In genomic region chr7:143119407-143119806, GRCm38 (mm10) we compare ENCODE assay signal across 10 mouse cellular contexts. TPM values are rescaled to one million over a fixed set of nuclear protein-coding genes. Genes with fewer than 3 reads are reported as not detected.
DNase-seq lines count a peak whose midpoint lies in the region; ATAC-seq and TF ChIP-seq lines count a peak whose summit lies in the region.
"Had no signal": no experiment of that assay in that cellular context is flagged by ENCODE, and none has a peak within 500 bp of the region (broad histone marks: within the 10 kb centered on the region; RNA-seq: fewer than 3 reads in every experiment).

No protein-coding gene starts in this region.

- TF ChIP-seq RAD21 in MEL (IDR thresholded peaks at IDR 0.05; ENCODE audit: low read depth, low read length): no peak

- no peak for ATAC-seq in lung, embryonic 14.5 days (ENCODE audit: insufficient read depth)

- peak overlapping the region; percentile 7; the same call in 1 of the 2 replicates for H3K9ac ChIP-seq in MEL (ENCODE audit: control insufficient read depth, low read depth, low read length, poor library complexity, severe bottlenecking)
- no peak overlapping the region for H3K9ac ChIP-seq in lung, embryonic 14.5 days

- peak overlapping the region; percentile 28 for H3K27ac ChIP-seq in MEL (ENCODE audit: control insufficient read depth, low read depth, low read length)
- H3K27ac ChIP-seq in lung, embryonic 14.5 days (ENCODE audit: low read depth): peak overlapping the region; percentile 33; the same call in 1 of the 2 replicates

- 38% methylated on average over 1 of the region's 1 CpGs for WGBS in lung, embryonic 14.5 days

- peak overlapping the region; percentile 45; the same call in 1 of the 2 replicates for H3K4me3 ChIP-seq in E14TG2a.4 (replicated peaks; ENCODE audit: low read length)
- H3K4me3 ChIP-seq in MEL (ENCODE audit: control insufficient read depth in 1 of 2, insufficient read depth in 1 of 2, low read depth in 2 of 2, low read length in 2 of 2): no peak overlapping the region
- no peak overlapping the region for H3K4me3 ChIP-seq in lung, embryonic 14.5 days (ENCODE audit: low read depth, low read length)
- H3K4me3 ChIP-seq: erythroblast, embryonic 14.5 days had no signal

- no peaks in the 10 kb centered on the region for H3K36me3 ChIP-seq in E14TG2a.4 (ENCODE audit: insufficient read depth, low read length)
- H3K36me3 ChIP-seq in MEL (ENCODE audit: control insufficient read depth in 1 of 2, insufficient read depth in 2 of 2, low read length in 2 of 2): peaks cover 0 to 17% of the 10 kb centered on the region in 2 experiments; a peak in 2 of 4 replicates
- no peaks in the 10 kb centered on the region for H3K36me3 ChIP-seq in lung, embryonic 14.5 days (ENCODE audit: insufficient read depth)

- H3K9me3 ChIP-seq in E14TG2a.4 (ENCODE audit: low read length) (no peaks in the 10 kb centered on the region), MEL (replicated peaks; ENCODE audit: insufficient read depth, low read length) (no peaks in the 10 kb centered on the region)
- H3K9me3 ChIP-seq in lung, embryonic 14.5 days (ENCODE audit: low read depth, low read length): peaks cover 6% of the 10 kb centered on the region; the same call in 1 of the 2 replicates

- no peak overlapping the region for H3K4me2 ChIP-seq in lung, embryonic 14.5 days

- TF ChIP-seq EP300 in MEL (IDR thresholded peaks at IDR 0.05; ENCODE audit: low read depth in 1 of 2, low read length in 2 of 2): peak in 1 of 2 experiments; percentile 45; a peak in 1 of 4 replicates

- no peak for TF ChIP-seq POLR2A in MEL (IDR thresholded peaks at IDR 0.05; ENCODE audit: control insufficient read depth in 1 of 2, insufficient read depth in 1 of 2, low read depth in 1 of 2, low read length in 2 of 2, poor library complexity in 1 of 2)

- H3K4me1 ChIP-seq in E14TG2a.4 (replicated peaks; ENCODE audit: low read depth, low read length): peaks cover 86% of the 10 kb centered on the region
- H3K4me1 ChIP-seq in MEL (ENCODE audit: control insufficient read depth in 1 of 2, insufficient read depth in 2 of 2, low read length in 2 of 2): peaks cover 12 to 34% of the 10 kb centered on the region in 2 experiments
- H3K4me1 ChIP-seq in lung, embryonic 14.5 days (ENCODE audit: insufficient read depth): peaks cover 11% of the 10 kb centered on the region

- H3K79me2 ChIP-seq in MEL (ENCODE audit: control insufficient read depth, insufficient read depth, low read length, poor library complexity): no peaks in the 10 kb centered on the region

- H3K27me3 ChIP-seq in E14TG2a.4 (ENCODE audit: insufficient read depth, low read length) (no peaks in the 10 kb centered on the region), MEL (ENCODE audit: control insufficient read depth in 1 of 2, insufficient read depth in 2 of 2, low read length in 2 of 2) (no peaks in the 10 kb centered on the region)
- no peaks in the 10 kb centered on the region for H3K27me3 ChIP-seq in lung, embryonic 14.5 days (ENCODE audit: insufficient read depth, low read length)

- TF ChIP-seq CTCF in E14TG2a.4 (conservative IDR thresholded peaks at IDR 0.05; ENCODE audit: low read length): no peak
- TF ChIP-seq CTCF in MEL (IDR thresholded peaks at IDR 0.05 in 2 of 3, conservative IDR thresholded peaks at IDR 0.05 in 1 of 3; ENCODE audit: control insufficient read depth in 1 of 3, insufficient read depth in 1 of 3, low read depth in 2 of 3, low read length in 3 of 3, poor library complexity in 1 of 3, severe bottlenecking in 1 of 3): no peak
- TF ChIP-seq CTCF in lung, embryonic 14.5 days (IDR thresholded peaks at IDR 0.05; ENCODE audit: low read depth): no peak

- peak; percentile 56 for DNase-seq in MEL (ENCODE audit: low read depth, low spot score)
- DNase-seq in kidney, adult 8-10 months: peak; percentile 43 to 61
- DNase-seq in lung, embryonic 14.5 days: no peak
- DNase-seq in yolk sac, embryonic 10.5 days (ENCODE audit: low spot score): no peak
- DNase-seq in adrenal gland, adult (ENCODE audit: inconsistent age in 2 of 2, low spot score in 1 of 2): no peak
- no peak for DNase-seq in layer of hippocampus, adult 18-20 months (ENCODE audit: low spot score in 2 of 2)
- no peak for DNase-seq in spleen, postnatal 4 days (ENCODE audit: low spot score in 2 of 2)
- DNase-seq: left cerebral cortex, postnatal 4 days had no signal

TF ChIP-seq in MEL, 35 proteins besides CTCF, POLR2A, EP300 and RAD21:
- TF ChIP-seq NELFE (IDR thresholded peaks at IDR 0.05; ENCODE audit: low read depth, low read length): no peak
- peak; percentile 20; the same call in 1 of the 2 replicates for TF ChIP-seq MXI1 (IDR thresholded peaks at IDR 0.05; ENCODE audit: low read depth, low read length)
- TF ChIP-seq ZKSCAN1 (IDR thresholded peaks at IDR 0.05; ENCODE audit: low read depth, low read length): no peak

RNA-seq across cellular contexts. Expression of gene Kcnq1, which starts 13.2 kb away (rescaled TPM):
- total RNA-seq in MEL (2012; rRNA removed): 0.85 and 0.96 TPM in 2 replicates
- polyA plus RNA-seq in MEL (2012; ENCODE audit: insufficient read depth in 1 of 2, insufficient read length in 2 of 2, low read depth in 1 of 2, low replicate concordance in 2 of 2, missing spikeins in 1 of 2): under 1 TPM in 1 of 2 experiments, not detected in 1; 0.63 TPM
- 5.3 and 6.5 TPM in 2 replicates for polyA plus RNA-seq in lung, embryonic 14.5 days (2014; fragmentation: Nextera tagmentation; extraction: Ambion mirVana)
- under 1 TPM; 0.28 to 0.40 TPM for total RNA-seq in layer of hippocampus, adult 18-20 months (2021)

RNA-seq across cellular contexts. Expression of gene Trpm5, which starts 25.0 kb away (rescaled TPM):
- 1.5 and 1.7 TPM in 2 replicates for total RNA-seq in MEL (2012; rRNA removed)
- 1 to 10 TPM in 1 of 2 experiments, not detected in 1; 1.9 TPM for polyA plus RNA-seq in MEL (2012; ENCODE audit: insufficient read depth in 1 of 2, insufficient read length in 2 of 2, low read depth in 1 of 2, low replicate concordance in 2 of 2, missing spikeins in 1 of 2)
- polyA plus RNA-seq in lung, embryonic 14.5 days (2014; fragmentation: Nextera tagmentation; extraction: Ambion mirVana): 4.7 and 5.7 TPM in 2 replicates
- total RNA-seq in layer of hippocampus, adult 18-20 months (2021): under 1 TPM in 1 of 2 experiments, not detected in 1; 0.07 TPM
- polyA plus RNA-seq: erythroblast, embryonic 14.5 days had no signal

RNA-seq across cellular contexts. Expression of gene Tssc4, which starts 50.4 kb away (rescaled TPM):
- total RNA-seq in MEL (2012; rRNA removed): 63.9 and 76.9 TPM in 2 replicates
- 10 to 100 TPM in 1 of 2 experiments, not detected in 1; 75.6 TPM for polyA plus RNA-seq in MEL (2012; ENCODE audit: insufficient read depth in 1 of 2, insufficient read length in 2 of 2, low read depth in 1 of 2, low replicate concordance in 2 of 2, missing spikeins in 1 of 2)
- polyA plus RNA-seq in lung, embryonic 14.5 days (2014; fragmentation: Nextera tagmentation; extraction: Ambion mirVana): 65.2 and 75.6 TPM in 2 replicates
- 10 to 100 TPM; 39.1 to 48.2 TPM for total RNA-seq in layer of hippocampus, adult 18-20 months (2021)

Comparison
In these comparisons a context has a peak if more than half of its experiments do, and no peak if none do; other contexts are left out.
1. DNase-seq: peak in MEL (single experiment) and kidney, adult 8-10 months (2 of 2); none in lung, embryonic 14.5 days (single experiment), yolk sac, embryonic 10.5 days (single experiment), adrenal gland, adult (0 of 2), layer of hippocampus, adult 18-20 months (0 of 2) and spleen, postnatal 4 days (0 of 2).